Mouse (Mus musculus) MN1 (cell line): ENCODE measurements around the gene G2e3.

Experiments
- DNase-seq: peaks from one replicate; pipeline ENCODE4 v3.0.0-alpha.2; 2016; ENCODE audit warnings: low spot score

The G2e3 gene

GRCm38 (mm10) chr12:51347988-51348697, at the start of gene G2e3:
TSS of gene G2e3 (plus strand) at chr12:51348061.
- DNase-seq = peak; percentile 95

GRCm38 (mm10) chr12:51323604-51324003, 24.3 kb upstream of the G2e3 start:
- DNase-seq = no peak

- DNase-seq = no peak
These were observed 21.0 kb upstream of the G2e3 start for GRCm38 (mm10) chr12:51326819-51327218.

GRCm38 (mm10) chr12:51337014-51337413, 10.8 kb upstream of the G2e3 start:
- no peak for DNase-seq

GRCm38 (mm10) chr12:51346121-51346520, 1.7 kb upstream of the G2e3 start:
- DNase-seq = no peak

GRCm38 (mm10) chr12:51348698-51348998, 787 bp downstream of the G2e3 start:
- DNase-seq = no peak

GRCm38 (mm10) chr12:51355296-51355695, 7.4 kb downstream of the G2e3 start:
- DNase-seq = peak; percentile 54

- no peak for DNase-seq
These were observed 13.4 kb downstream of the G2e3 start for GRCm38 (mm10) chr12:51361294-51361693.

- no peak for DNase-seq
These were observed 15.0 kb downstream of the G2e3 start for GRCm38 (mm10) chr12:51362898-51363297.

- DNase-seq = no peak
These were observed 20.6 kb downstream of the G2e3 start for GRCm38 (mm10) chr12:51368504-51368903.

- peak; percentile 96 for DNase-seq
These were observed 29.4 kb downstream of the G2e3 start, which contains the start of gene Scfd1 for GRCm38 (mm10) chr12:51377003-51377887. TSS of gene Scfd1 (plus strand) at chr12:51377510.

GRCm38 (mm10) chr12:51377888-51378190, 30.0 kb downstream of the G2e3 start:
- no peak for DNase-seq

GRCm38 (mm10) chr12:51399871-51400270, 52.0 kb downstream of the G2e3 start:
- DNase-seq = no peak

GRCm38 (mm10) chr12:51402060-51402698, 54.3 kb downstream of the G2e3 start:
- peak; percentile 34 for DNase-seq

GRCm38 (mm10) chr12:51403987-51404586, 56.2 kb downstream of the G2e3 start:
- peak; percentile 14 for DNase-seq

GRCm38 (mm10) chr12:51411362-51411761, 63.5 kb downstream of the G2e3 start:
- no peak for DNase-seq
